Mouse (Mus musculus): ENCODE data around the gene Usp54. TPM values are rescaled to one million over a fixed set of nuclear protein-coding genes. Genes with fewer than 3 reads are reported as not detected.

Usp54 gene
- polyA plus RNA-seq, 1 experiment from 2014 or later: 14.5 TPM

GRCm38 (mm10) chr14:20545529-20546331, 95.1 kb downstream of the Usp54 start:
- Histone ChIP-seq H3K27ac (replicated peaks; ENCODE audit: low read depth, low read length) (peak overlapping the region; percentile 97), H3K9ac (replicated peaks; ENCODE audit: low read length) (peak overlapping the region; percentile 95), H3K9me3 (ENCODE audit: control insufficient read depth, low read length) (no peaks in the 10 kb centered on the region), H3K36me3 (ENCODE audit: control insufficient read depth, insufficient read depth, low read length) (peaks cover 18% of the 10 kb centered on the region), H3K4me1 (ENCODE audit: control insufficient read depth, insufficient read depth, low read length) (peaks cover 11% of the 10 kb centered on the region), H3K4me3 (replicated peaks; ENCODE audit: low read depth, low read length) (peak overlapping the region; percentile 90), H3K27me3 (ENCODE audit: control insufficient read depth, insufficient read depth, low read length) (no peaks in the 10 kb centered on the region), H3K4me2 (ENCODE audit: low read length) (peak overlapping the region; percentile 71)
- under 1% methylated on average over 64 of the region's 67 CpGs for WGBS
- ATAC-seq (ENCODE audit: low FRiP score, low TSS enrichment) (peak; percentile 95), DNase-seq (peak; percentile 82)

GRCm38 (mm10) chr14:20544467-20545411, 96.1 kb downstream of the Usp54 start:
- peaks cover 13% of the 10 kb centered on the region for H3K36me3 ChIP-seq (ENCODE audit: control insufficient read depth, insufficient read depth, low read length)
- H3K9me3 ChIP-seq (ENCODE audit: control insufficient read depth, low read length): no peaks in the 10 kb centered on the region
- WGBS: 82% methylated on average over 7 of the region's 7 CpGs
- H3K4me1 ChIP-seq (ENCODE audit: control insufficient read depth, insufficient read depth, low read length): peaks cover 11% of the 10 kb centered on the region
- peak overlapping the region; percentile 71 for H3K4me2 ChIP-seq (ENCODE audit: low read length)
- no peak overlapping the region for H3K9ac ChIP-seq (replicated peaks; ENCODE audit: low read length)
- no peaks in the 10 kb centered on the region for H3K27me3 ChIP-seq (ENCODE audit: control insufficient read depth, insufficient read depth, low read length)
- no peak for ATAC-seq (ENCODE audit: low FRiP score, low TSS enrichment)
- peak overlapping the region; percentile 90 for H3K4me3 ChIP-seq (replicated peaks; ENCODE audit: low read depth, low read length)
- DNase-seq: no peak
- H3K27ac ChIP-seq (replicated peaks; ENCODE audit: low read depth, low read length): no peak overlapping the region

- Histone ChIP-seq H3K4me1 (ENCODE audit: control insufficient read depth, insufficient read depth, low read length) (no peaks in the 10 kb centered on the region), H3K9me3 (ENCODE audit: control insufficient read depth, low read length) (no peaks in the 10 kb centered on the region), H3K27me3 (ENCODE audit: control insufficient read depth, insufficient read depth, low read length) (no peaks in the 10 kb centered on the region), H3K9ac (replicated peaks; ENCODE audit: low read length) (no peak overlapping the region), H3K27ac (replicated peaks; ENCODE audit: low read depth, low read length) (no peak overlapping the region), H3K4me3 (replicated peaks; ENCODE audit: low read depth, low read length) (no peak overlapping the region), H3K4me2 (ENCODE audit: low read length) (no peak overlapping the region), H3K36me3 (ENCODE audit: control insufficient read depth, insufficient read depth, low read length) (peaks cover 10% of the 10 kb centered on the region)
- ATAC-seq (ENCODE audit: low FRiP score, low TSS enrichment) (no peak), DNase-seq (no peak)
- WGBS: 93% methylated on average over 4 of the region's 4 CpGs
Observed at GRCm38 (mm10) chr14:20529643-20530042, 111.2 kb downstream of the Usp54 start.

- DNase-seq (no peak), ATAC-seq (ENCODE audit: low FRiP score, low TSS enrichment) (no peak)
- Histone ChIP-seq H3K4me2 (ENCODE audit: low read length) (no peak overlapping the region), H3K9ac (replicated peaks; ENCODE audit: low read length) (no peak overlapping the region), H3K36me3 (ENCODE audit: control insufficient read depth, insufficient read depth, low read length) (peaks cover 41% of the 10 kb centered on the region), H3K9me3 (ENCODE audit: control insufficient read depth, low read length) (no peaks in the 10 kb centered on the region), H3K27ac (replicated peaks; ENCODE audit: low read depth, low read length) (no peak overlapping the region), H3K4me3 (replicated peaks; ENCODE audit: low read depth, low read length) (no peak overlapping the region), H3K4me1 (ENCODE audit: control insufficient read depth, insufficient read depth, low read length) (no peaks in the 10 kb centered on the region), H3K27me3 (ENCODE audit: control insufficient read depth, insufficient read depth, low read length) (no peaks in the 10 kb centered on the region)
- WGBS: 97% methylated on average over 2 of the region's 2 CpGs
Observed at GRCm38 (mm10) chr14:20520179-20520578, 120.7 kb downstream of the Usp54 start.

- Histone ChIP-seq H3K27ac (replicated peaks; ENCODE audit: low read depth, low read length) (no peak overlapping the region), H3K27me3 (ENCODE audit: control insufficient read depth, insufficient read depth, low read length) (no peaks in the 10 kb centered on the region), H3K4me3 (replicated peaks; ENCODE audit: low read depth, low read length) (no peak overlapping the region), H3K4me2 (ENCODE audit: low read length) (no peak overlapping the region), H3K4me1 (ENCODE audit: control insufficient read depth, insufficient read depth, low read length) (no peaks in the 10 kb centered on the region), H3K36me3 (ENCODE audit: control insufficient read depth, insufficient read depth, low read length) (peaks cover 29% of the 10 kb centered on the region), H3K9ac (replicated peaks; ENCODE audit: low read length) (no peak overlapping the region), H3K9me3 (ENCODE audit: control insufficient read depth, low read length) (no peaks in the 10 kb centered on the region)
- WGBS: 70% methylated on average over 2 of the region's 2 CpGs
- ATAC-seq (ENCODE audit: low FRiP score, low TSS enrichment) (no peak), DNase-seq (no peak)
Observed at GRCm38 (mm10) chr14:20508424-20508823, 132.4 kb downstream of the Usp54 start.

GRCm38 (mm10) chr14:20502966-20503365, 137.9 kb downstream of the Usp54 start:
- Histone ChIP-seq H3K36me3 (ENCODE audit: control insufficient read depth, insufficient read depth, low read length) (peaks cover 31% of the 10 kb centered on the region), H3K4me1 (ENCODE audit: control insufficient read depth, insufficient read depth, low read length) (no peaks in the 10 kb centered on the region), H3K27ac (replicated peaks; ENCODE audit: low read depth, low read length) (no peak overlapping the region), H3K27me3 (ENCODE audit: control insufficient read depth, insufficient read depth, low read length) (no peaks in the 10 kb centered on the region), H3K4me2 (ENCODE audit: low read length) (no peak overlapping the region), H3K9me3 (ENCODE audit: control insufficient read depth, low read length) (no peaks in the 10 kb centered on the region), H3K4me3 (replicated peaks; ENCODE audit: low read depth, low read length) (no peak overlapping the region), H3K9ac (replicated peaks; ENCODE audit: low read length) (no peak overlapping the region)
- WGBS: 96% methylated on average over 10 of the region's 10 CpGs
- no peak for ATAC-seq (ENCODE audit: low FRiP score, low TSS enrichment)
- no peak for DNase-seq

GRCm38 (mm10) chr14:20499982-20500381, 140.9 kb downstream of the Usp54 start:
- no peaks in the 10 kb centered on the region for H3K27me3 ChIP-seq (ENCODE audit: control insufficient read depth, insufficient read depth, low read length)
- no peak overlapping the region for H3K27ac ChIP-seq (replicated peaks; ENCODE audit: low read depth, low read length)
- 95% methylated on average over 3 of the region's 3 CpGs for WGBS
- no peak overlapping the region for H3K4me2 ChIP-seq (ENCODE audit: low read length)
- ATAC-seq (ENCODE audit: low FRiP score, low TSS enrichment) (no peak), DNase-seq (no peak)
- no peaks in the 10 kb centered on the region for H3K9me3 ChIP-seq (ENCODE audit: control insufficient read depth, low read length)
- H3K36me3 ChIP-seq (ENCODE audit: control insufficient read depth, insufficient read depth, low read length): peaks cover 41% of the 10 kb centered on the region
- H3K4me1 ChIP-seq (ENCODE audit: control insufficient read depth, insufficient read depth, low read length): no peaks in the 10 kb centered on the region
- H3K4me3 ChIP-seq (replicated peaks; ENCODE audit: low read depth, low read length): no peak overlapping the region
- no peak overlapping the region for H3K9ac ChIP-seq (replicated peaks; ENCODE audit: low read length)
